Mouse (Mus musculus) liver, postnatal 0 days (tissue): ENCODE measurements around the gene Foxn3.

Source experiments
- CTCF ChIP-seq: sonication (generic); IDR thresholded peaks from 2 replicates; pipeline ENCODE4 v1.5.1; 2016; ENCODE audit warnings: antibody characterized with exemption, low read depth
- EP300 ChIP-seq: IDR thresholded peaks from 2 replicates; pipeline ENCODE4 v1.6.1; 2016; ENCODE audit warnings: antibody characterized with exemption, low read depth, mild to moderate bottlenecking

DNA sequence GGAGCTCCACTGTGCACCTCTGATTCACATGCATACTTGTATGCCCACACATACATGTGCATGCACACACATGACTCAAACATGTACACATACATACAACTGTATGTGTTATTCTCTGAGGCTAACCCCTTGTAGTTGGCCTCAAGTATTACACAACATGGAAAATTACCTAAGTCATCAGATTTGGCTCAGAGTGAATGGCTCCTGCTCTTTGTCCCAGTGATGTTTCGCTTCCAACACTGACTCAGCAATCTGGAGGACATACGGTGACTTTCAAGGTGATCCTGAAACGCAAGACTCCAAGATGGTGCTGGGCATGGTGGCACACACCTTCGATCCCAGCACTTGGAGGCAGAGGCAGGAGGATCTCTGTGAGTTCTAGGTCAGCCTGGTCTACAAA, 375.7 kb downstream of the Foxn3 start:
- TF ChIP-seq CTCF, result no peak
- no peak for TF ChIP-seq EP300
